Mouse (Mus musculus): ENCODE results near the gene Pald1.
A peak's percentile ranks its signal among the peaks of the same experiment; 100 is the strongest.

Pald1 gene

GRCm38 (mm10) chr10:61370273-61370979, 12.9 kb downstream of the Pald1 start:
- DNase-seq (ENCODE audit: low read depth, low spot score): no peak

- DNase-seq (ENCODE audit: low read depth, low spot score): no peak
Measured at GRCm38 (mm10) chr10:61369755-61370154, 13.6 kb downstream of the Pald1 start.

DNA sequence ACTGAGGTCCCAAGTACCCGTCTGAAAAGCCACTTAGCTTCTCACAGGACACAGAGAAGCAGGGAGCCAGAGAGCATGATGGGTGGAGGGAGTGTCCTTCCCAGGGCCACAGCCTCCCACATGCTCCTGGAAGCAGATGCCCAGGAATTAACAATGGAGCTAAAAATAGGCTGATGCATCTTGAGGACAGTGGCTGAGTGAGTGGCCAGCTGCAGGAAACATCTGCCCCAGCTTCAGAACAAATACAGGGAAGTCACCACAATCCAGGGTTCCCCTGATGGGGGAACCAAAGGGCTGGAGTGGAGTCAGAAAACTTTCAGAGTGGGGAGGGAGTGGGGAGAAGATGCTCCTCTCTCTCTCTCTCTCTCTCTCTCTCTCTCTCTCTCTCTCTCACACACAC, 17.4 kb downstream of the Pald1 start:
- no peak for DNase-seq (ENCODE audit: low read depth, low spot score)

DNA sequence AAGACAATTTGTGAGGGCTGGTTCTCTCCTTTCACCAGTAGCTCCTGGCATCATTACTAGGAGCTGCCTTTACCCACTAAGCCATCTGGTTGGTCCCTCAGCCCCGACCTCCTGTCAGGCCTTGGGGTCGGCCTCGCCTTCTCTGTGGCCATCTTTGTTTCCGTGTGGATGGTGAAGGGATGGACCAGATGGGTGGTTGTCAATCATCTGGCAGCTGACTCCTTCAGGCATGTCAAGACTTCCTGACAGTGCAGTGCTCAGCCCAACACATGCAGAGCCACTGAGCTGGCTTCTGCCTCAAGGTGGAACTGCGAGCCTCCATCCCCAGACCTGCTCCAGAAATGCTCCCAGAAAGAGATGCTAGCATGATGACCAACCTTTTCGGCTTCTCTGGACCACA, 18.9 kb downstream of the Pald1 start:
- DNase-seq (ENCODE audit: low read depth, low spot score): no peak

DNA sequence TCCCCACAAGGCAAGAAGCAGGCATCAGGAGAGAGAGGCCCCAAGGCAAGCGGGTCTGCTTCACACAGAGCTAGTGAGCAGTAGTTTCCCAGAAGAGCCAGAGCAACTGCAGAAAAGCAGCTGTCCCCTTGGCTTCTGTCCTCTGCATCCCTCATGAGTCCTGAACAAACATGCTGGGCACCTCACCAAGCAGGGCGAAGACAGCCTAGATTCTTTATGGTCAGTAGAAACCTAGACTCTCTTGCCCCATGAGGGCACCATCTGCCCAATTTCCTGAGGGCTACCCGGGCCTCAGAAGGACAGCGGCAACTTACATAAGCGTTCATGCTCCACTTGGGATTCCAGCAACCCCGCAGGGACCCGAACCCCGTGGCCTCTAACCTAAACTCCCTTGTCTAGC, 20.3 kb downstream of the Pald1 start:
- DNase-seq (ENCODE audit: low read depth, low spot score): no peak

DNA sequence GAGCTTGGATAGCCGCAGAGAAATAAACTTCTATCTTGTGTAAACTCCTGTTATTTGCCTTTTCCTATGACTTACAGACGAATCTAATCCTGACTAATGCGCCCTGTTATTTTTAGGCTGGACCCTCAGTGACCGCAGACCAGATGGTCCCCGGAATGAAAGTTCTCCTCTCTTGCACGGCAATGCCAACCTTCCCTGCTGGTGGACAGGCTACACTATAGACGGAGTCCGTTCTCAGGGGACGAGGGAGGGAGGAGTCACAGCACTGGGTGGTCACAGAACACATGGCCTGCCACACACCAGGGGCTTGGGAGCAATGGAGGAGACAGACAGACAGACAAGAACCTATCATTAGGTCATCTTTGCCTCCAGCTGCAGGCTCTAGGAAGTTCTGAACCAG, 20.8 kb downstream of the Pald1 start:
- DNase-seq (ENCODE audit: low read depth, low spot score): no peak

DNA sequence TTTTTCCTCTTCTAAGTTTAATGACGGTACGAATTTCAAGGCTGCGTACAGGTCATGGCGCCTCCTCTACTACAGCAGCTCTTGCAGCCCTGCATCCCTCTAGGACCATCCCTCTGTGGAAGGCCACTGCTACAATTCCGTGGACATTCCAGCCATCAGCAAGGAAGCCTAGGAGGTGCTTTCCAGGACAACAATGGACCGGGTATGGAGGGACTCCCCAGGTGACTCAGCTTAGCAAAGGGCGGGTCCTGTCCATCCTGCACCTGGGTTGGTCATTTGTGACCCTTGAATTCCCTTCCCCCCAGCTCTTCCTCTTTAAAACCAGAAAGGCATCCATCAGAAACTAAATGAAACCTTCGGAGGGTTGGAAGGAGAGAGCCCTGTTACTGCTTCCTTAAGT, 22.7 kb downstream of the Pald1 start:
- no peak for DNase-seq (ENCODE audit: low read depth, low spot score)

DNA sequence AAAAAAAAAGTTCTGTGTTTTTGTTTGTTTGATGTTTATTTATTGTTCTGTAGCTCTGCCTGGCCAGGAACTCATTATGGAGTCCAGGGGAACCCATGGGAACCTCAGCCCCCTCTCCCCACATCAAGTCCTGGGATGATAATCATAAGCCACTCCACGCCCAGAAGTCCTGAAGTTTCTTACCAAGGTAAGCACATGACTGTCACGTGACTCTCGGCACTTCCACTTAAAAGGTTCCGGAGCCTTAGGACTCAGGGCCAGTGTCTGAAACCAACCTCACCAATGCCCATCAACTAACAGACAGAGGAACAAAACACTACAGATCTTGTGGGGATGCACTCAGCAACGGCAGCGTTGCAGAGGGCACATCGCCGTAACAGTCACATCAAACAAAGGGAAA, 23.9 kb downstream of the Pald1 start:
- no peak for DNase-seq (ENCODE audit: low read depth, low spot score)

DNA sequence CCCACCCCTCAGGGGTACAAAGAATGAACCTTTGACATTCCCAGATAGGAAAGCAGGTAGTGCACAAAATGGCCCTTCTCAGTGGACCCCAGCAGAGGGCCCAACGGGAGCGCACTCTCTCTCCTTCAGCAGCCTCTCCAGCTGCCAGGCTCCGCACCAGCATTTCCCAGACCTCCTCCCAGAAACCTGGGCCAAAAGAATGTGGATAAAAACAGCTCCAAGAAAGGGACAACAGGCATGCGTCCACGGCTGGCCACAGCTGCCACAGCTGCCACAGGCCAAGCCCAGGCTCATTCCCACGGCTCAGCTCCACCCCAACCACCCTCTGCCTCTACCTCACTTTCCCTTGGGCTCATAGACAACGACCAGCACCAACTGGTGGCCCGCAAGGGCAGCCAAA, 25.7 kb downstream of the Pald1 start:
- no peak for DNase-seq (ENCODE audit: low read depth, low spot score)

DNA sequence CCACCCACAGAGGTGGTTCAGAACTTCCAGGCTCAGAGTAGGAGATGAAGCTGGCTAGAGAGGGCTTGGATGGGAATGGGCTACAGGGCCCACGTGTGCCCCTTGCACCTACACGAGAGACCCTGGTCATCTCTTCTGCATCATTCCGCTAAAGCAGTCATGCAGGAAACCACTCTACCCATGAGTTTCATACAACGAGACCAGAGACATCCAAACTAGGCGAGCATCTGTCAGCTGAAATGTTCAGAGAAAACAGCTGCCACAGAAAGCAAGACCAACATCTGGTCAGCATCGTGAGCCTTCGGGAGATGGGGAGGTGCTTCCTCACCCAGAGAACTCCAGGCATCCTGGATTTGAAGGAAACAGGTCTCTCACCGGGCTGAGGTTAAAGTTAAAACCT, 26.8 kb downstream of the Pald1 start:
- DNase-seq (ENCODE audit: low read depth, low spot score): no peak

DNA sequence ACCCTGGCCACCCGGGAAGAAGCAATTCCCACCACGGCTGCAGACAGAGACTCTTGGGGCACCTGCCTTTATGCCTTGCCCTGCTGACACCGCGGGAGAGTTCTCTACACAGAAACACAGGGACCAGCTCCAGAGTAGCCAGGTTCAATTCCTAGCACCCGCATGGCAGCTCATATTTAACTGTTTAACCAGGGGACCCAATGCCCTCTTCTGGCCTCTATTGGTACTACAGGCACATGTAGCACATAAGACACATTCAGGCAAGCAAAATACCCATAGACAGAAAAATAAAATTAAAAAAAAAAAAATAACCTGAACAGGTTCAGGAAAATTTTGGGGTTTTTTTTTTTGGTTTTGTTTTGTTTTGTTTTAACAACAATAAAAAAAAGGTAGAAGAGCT, 27.2 kb downstream of the Pald1 start:
- no peak for DNase-seq (ENCODE audit: low read depth, low spot score)

DNA sequence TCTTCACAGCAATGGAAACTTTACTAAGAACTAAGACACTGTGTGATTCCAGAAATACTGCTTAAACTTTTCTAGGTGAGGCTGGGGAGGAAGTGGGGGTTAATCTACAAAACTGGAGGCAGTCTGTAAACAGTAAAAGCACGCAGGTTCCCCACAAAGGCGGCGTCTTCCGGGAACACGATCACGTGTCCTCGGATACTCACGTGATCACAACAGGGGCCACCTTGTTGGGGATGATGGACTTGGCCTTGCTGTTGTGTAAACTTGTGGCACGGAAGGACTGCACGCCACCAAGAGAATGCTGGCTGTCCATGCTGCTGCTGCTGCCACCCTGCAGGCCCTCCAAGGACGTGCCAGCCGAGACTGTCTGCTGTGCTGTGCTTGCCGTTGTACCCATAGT, 27.7 kb downstream of the Pald1 start:
- DNase-seq (ENCODE audit: low read depth, low spot score): no peak

GRCm38 (mm10) chr10:61351216-61351615, 32.1 kb downstream of the Pald1 start:
- no peak for DNase-seq (ENCODE audit: low read depth, low spot score)

DNA sequence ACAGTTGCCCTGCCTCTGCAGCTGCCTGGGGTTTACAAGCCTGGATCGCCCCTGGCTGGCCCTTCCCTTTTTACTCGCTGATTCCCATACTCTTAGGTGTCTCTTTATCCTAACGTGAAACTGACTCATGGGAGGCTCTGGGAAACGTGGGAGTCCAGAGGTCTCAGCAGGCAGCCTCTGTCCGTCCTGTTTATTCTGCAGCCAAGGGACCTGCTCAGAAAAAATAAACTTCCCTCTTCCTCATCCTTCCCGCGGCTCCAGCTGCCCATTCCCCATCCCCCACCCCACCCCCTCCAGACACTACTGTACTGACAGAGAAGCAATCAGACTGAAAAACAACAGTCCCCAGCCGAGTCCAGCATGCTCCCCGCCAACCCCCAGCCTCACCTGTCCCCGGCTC, 37.0 kb downstream of the Pald1 start:
- DNase-seq (ENCODE audit: low read depth, low spot score): no peak

- DNase-seq (ENCODE audit: low read depth, low spot score): no peak
Measured at GRCm38 (mm10) chr10:61345179-61345578, 38.2 kb downstream of the Pald1 start.

DNA sequence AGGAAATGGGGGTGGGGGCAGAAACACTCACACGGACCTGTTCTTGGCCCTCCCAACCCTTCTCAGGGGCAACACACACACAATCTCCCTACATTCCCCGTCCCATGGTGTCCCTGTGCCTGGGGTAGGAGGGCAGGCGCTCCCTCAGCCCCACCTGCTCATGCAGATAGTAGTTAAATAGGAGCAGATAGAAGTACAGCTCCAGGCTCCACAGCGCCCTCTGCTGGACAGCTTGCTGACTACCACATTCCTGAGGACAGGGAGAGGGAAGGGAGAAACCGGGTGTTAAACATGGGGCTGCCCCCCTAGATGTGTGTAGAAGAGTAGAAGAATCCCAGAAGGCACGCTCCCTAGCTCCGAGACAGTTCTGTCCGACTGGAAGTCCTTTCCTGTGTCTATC, 39.4 kb downstream of the Pald1 start:
- no peak for DNase-seq (ENCODE audit: low read depth, low spot score)

- no peak for DNase-seq (ENCODE audit: low read depth, low spot score)
Measured at GRCm38 (mm10) chr10:61342750-61343149, 40.6 kb downstream of the Pald1 start.

GRCm38 (mm10) chr10:61341557-61341956, 41.8 kb downstream of the Pald1 start:
- DNase-seq (ENCODE audit: low read depth, low spot score): no peak

GRCm38 (mm10) chr10:61341045-61341444, 42.3 kb downstream of the Pald1 start:
- no peak for DNase-seq (ENCODE audit: low read depth, low spot score)

- DNase-seq (ENCODE audit: low read depth, low spot score): no peak
Measured at GRCm38 (mm10) chr10:61340247-61340646, 43.1 kb downstream of the Pald1 start.

DNA sequence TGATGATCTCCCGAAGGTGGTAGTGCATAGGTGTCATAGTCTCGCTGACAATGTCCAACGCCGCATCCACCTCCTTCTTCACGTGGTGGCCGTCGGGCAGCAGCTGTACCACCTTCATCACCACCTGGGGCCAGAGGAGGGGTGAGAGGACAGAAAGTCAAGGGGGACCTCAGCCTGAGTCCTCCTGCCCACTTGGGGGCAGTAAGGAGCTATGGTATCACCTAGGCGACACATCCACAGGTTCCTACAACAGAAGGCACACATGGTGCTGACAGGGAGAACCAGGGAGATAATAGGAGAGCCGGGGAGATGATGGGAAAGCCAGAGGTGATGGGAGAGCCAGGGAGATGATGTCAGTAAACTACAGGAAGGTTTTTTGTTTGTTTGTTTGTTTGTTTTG, 44.1 kb downstream of the Pald1 start:
- no peak for DNase-seq (ENCODE audit: low read depth, low spot score)

GRCm38 (mm10) chr10:61337665-61338064, 45.7 kb downstream of the Pald1 start:
- no peak for DNase-seq (ENCODE audit: low read depth, low spot score)

GRCm38 (mm10) chr10:61336592-61336991, 46.7 kb downstream of the Pald1 start:
- no peak for DNase-seq (ENCODE audit: low read depth, low spot score)

DNA sequence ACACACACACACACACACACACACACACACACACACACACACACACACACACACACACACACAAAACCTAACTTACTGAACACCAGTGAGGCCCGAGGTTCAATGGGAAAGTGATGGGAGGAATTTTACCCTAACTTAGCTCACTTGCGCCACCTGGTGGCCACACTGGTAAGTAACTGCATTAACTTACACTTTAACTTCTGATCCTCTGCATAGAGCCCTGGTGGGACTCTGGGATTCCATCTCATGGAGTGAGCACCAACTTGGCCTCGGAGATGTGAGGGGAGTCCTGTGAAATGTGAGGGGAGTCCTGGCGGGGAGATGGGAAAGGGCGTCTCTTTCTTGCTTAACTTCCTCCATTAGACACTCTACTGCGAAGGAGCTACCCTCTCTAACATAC, 47.2 kb downstream of the Pald1 start:
- DNase-seq (ENCODE audit: low read depth, low spot score): peak; percentile 36

Data from brain, embryonic 18.5 days (tissue).